Mouse (Mus musculus) kidney, postnatal 0 days (tissue): ENCODE measurements around the gene Pir. TPM values are rescaled to one million over a fixed set of nuclear protein-coding genes. Genes with fewer than 3 reads are reported as not detected.

Source experiments
- ATAC-seq: fragments of 200-750 bp; cut with Nextera tagmentation; replicated peaks from 2 replicates; pipeline ENCODE4 v1.8.0; 2017; ENCODE audit warnings: low read depth, moderate number of reproducible peaks, moderate TSS enrichment, moderate library complexity; ENCODE audit not compliant: low FRiP score
- DNase-seq: peaks from one replicate; pipeline ENCODE4 v3.0.0-alpha.2; 2016; ENCODE audit warnings: low spot score
- H3K27ac ChIP-seq: fragments of 300-500 bp; sonication (generic); 2 replicates; pipeline ENCODE4 v1.5.1; 2014; ENCODE audit warnings: mild to moderate bottlenecking
- H3K27me3 ChIP-seq: fragments of 300-500 bp; sonication (generic); 2 replicates; pipeline ENCODE4 v1.6.1; 2014; ENCODE audit warnings: low read length, mixed read lengths; ENCODE audit not compliant: insufficient read depth
- H3K36me3 ChIP-seq: fragments of 300-500 bp; sonication (generic); 2 replicates; pipeline ENCODE4 v1.6.1; 2014; ENCODE audit warnings: low read length, mixed read lengths; ENCODE audit not compliant: insufficient read depth
- H3K4me1 ChIP-seq: fragments of 300-500 bp; sonication (generic); replicated peaks from 2 replicates; pipeline ENCODE4 v1.6.1; 2014; ENCODE audit warnings: antibody characterized with exemption, low read length, mixed read lengths; ENCODE audit not compliant: insufficient read depth
- H3K4me2 ChIP-seq: fragments of 300-500 bp; sonication (generic); 2 replicates; pipeline ENCODE4 v1.6.1; 2014; ENCODE audit warnings: mild to moderate bottlenecking, low read length, moderate library complexity, mixed read lengths
- H3K4me3 ChIP-seq: fragments of 300-500 bp; sonication (generic); replicated peaks from 2 replicates; pipeline ENCODE4 v1.5.1; 2014; ENCODE audit warnings: low read depth, low read length
- H3K9ac ChIP-seq: fragments of 300-500 bp; sonication (generic); 2 replicates; pipeline ENCODE4 v1.6.1; 2014; ENCODE audit warnings: low read depth, low read length
- H3K9me3 ChIP-seq: fragments of 300-500 bp; sonication (generic); replicated peaks from 2 replicates; pipeline ENCODE4 v1.6.1; 2016; ENCODE audit warnings: low read length, inconsistent platforms, mixed read lengths
- CTCF ChIP-seq: IDR thresholded peaks from 2 replicates; pipeline ENCODE4 v1.5.1; 2016; ENCODE audit warnings: antibody characterized with exemption, low read depth, mild to moderate bottlenecking, moderate library complexity
- WGBS: fragments of 180-500 bp; shearing (Covaris S2); extraction: QIAGEN DNeasy Blood & Tissue Kit; methylation state at CpG from one replicate; pipeline ENCODE4 v1.1.7; 2014; 5-methylcytosine and 5-hydroxymethylcytosine counted together
- polyA plus RNA-seq: library from polyadenylated mRNA; unstranded; fragments of >200 nt; fragmentation: Nextera tagmentation; extraction: Ambion mirVana; gene quantifications from 2 replicates; pipeline ENCODE4 v1.2.1, GENCODE M21; 2015

Pir gene
- polyA plus RNA-seq, 1 experiment from 2014 or later, result 10.6 TPM

- TF ChIP-seq CTCF, result no peak
- WGBS, result 59% methylated on average over 4 of the region's 4 CpGs
- ATAC-seq, result no peak
- Histone ChIP-seq H3K9ac (no peak overlapping the region), H3K4me3 (no peak overlapping the region), H3K36me3 (no peaks in the 10 kb centered on the region), H3K9me3 (no peaks in the 10 kb centered on the region), H3K27me3 (no peaks in the 10 kb centered on the region), H3K27ac (no peak overlapping the region), H3K4me1 (no peaks in the 10 kb centered on the region), H3K4me2 (no peak overlapping the region)
- DNase-seq, result no peak
These were observed 54.3 kb downstream of the Pir start for GRCm38 (mm10) chrX:164323391-164323913.

- DNase-seq (no peak), ATAC-seq (no peak)
- H3K9me3 ChIP-seq, result no peaks in the 10 kb centered on the region
- H3K4me3 ChIP-seq, result no peak overlapping the region
- TF ChIP-seq CTCF, result no peak
- 78% methylated on average over 2 of the region's 2 CpGs for WGBS
- no peaks in the 10 kb centered on the region for H3K27me3 ChIP-seq
- no peaks in the 10 kb centered on the region for H3K4me1 ChIP-seq
- H3K4me2 ChIP-seq, result no peak overlapping the region
- no peak overlapping the region for H3K9ac ChIP-seq
- no peak overlapping the region for H3K27ac ChIP-seq
- H3K36me3 ChIP-seq, result no peaks in the 10 kb centered on the region
These were observed 61.2 kb downstream of the Pir start for GRCm38 (mm10) chrX:164330351-164330750.

DNA sequence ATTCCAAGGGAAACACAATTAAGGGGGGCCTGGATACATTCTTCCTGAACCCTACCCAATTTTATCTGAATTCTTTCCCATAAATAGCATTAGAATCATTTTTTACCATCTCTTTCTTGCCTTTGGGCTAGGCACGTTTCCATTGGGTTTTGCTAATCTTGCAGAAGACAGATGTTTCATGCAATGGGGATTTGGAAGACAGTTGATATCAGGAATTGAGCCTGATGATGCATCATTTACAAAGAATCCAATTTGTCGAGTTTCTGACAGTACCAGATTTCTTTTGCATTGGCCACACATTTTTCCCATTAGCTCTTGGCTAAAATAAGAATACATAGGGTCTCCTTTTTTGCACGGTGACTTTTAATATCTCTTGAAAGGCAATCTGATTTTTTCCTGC, 61.6 kb downstream of the Pir start:
- Histone ChIP-seq H3K27me3 (no peaks in the 10 kb centered on the region), H3K27ac (no peak overlapping the region), H3K4me2 (no peak overlapping the region), H3K4me1 (no peaks in the 10 kb centered on the region), H3K4me3 (no peak overlapping the region), H3K9ac (no peak overlapping the region), H3K9me3 (no peaks in the 10 kb centered on the region), H3K36me3 (no peaks in the 10 kb centered on the region)
- ATAC-seq (no peak), DNase-seq (no peak)
- TF ChIP-seq CTCF, result no peak
- WGBS, result 73% methylated on average over 3 of the region's 3 CpGs

- no peak overlapping the region for H3K27ac ChIP-seq
These were observed 69.4 kb downstream of the Pir start for GRCm38 (mm10) chrX:164338591-164338990.

DNA sequence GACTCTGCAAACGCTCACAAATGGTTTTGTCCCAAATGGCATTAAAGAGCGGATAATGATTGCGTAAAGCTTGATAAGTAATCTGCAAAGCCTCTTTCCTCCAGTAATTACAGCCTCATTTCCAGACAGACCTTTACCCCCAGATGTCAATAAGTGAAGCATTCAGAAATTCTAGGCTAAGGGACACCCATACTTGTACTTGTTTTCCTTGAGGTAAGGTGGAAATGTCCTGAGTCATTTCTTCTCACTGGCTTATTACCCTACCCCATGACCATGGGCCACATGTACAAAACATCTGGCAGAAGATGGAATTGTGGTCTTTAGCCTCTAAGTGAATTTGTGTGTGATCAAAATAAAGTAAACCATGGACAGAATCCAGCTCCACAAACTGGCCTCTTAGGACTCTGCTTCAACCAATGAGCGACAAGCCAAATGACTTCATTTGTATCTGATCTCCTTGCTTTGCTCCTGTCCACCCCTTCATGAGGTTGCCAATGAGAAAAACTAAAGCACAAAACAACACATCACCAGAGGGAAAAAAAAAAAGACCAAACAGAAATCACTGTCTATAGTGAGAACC, 76.3 kb downstream of the Pir start:
- WGBS, result 89% methylated on average over 4 of the region's 4 CpGs
- no peak for DNase-seq
- no peak for TF ChIP-seq CTCF

More at GRCm38 (mm10) chrX:164338591-164338990, 69.4 kb downstream of the Pir start:
- TF ChIP-seq CTCF, result no peak
- Histone ChIP-seq H3K9ac (no peak overlapping the region), H3K4me2 (no peak overlapping the region), H3K36me3 (no peaks in the 10 kb centered on the region), H3K9me3 (no peaks in the 10 kb centered on the region), H3K27me3 (no peaks in the 10 kb centered on the region), H3K4me1 (no peaks in the 10 kb centered on the region), H3K4me3 (no peak overlapping the region)
- ATAC-seq (no peak), DNase-seq (peak; percentile 50)
- 73% methylated on average over 4 of the region's 4 CpGs for WGBS

GRCm38 (mm10) chrX:164348937-164349336, 79.8 kb downstream of the Pir start:
- H3K9me3 ChIP-seq, result no peaks in the 10 kb centered on the region
- H3K27me3 ChIP-seq, result no peaks in the 10 kb centered on the region
- WGBS, result 72% methylated on average over 3 of the region's 3 CpGs
- no peak for ATAC-seq
- H3K4me2 ChIP-seq, result no peak overlapping the region
- no peak overlapping the region for H3K27ac ChIP-seq
- no peak overlapping the region for H3K9ac ChIP-seq
- DNase-seq, result no peak
- TF ChIP-seq CTCF, result no peak
- H3K4me3 ChIP-seq, result no peak overlapping the region
- no peaks in the 10 kb centered on the region for H3K4me1 ChIP-seq
- H3K36me3 ChIP-seq, result no peaks in the 10 kb centered on the region

More for the DNA sequence above, 76.3 kb downstream of the Pir start:
- H3K27ac ChIP-seq, result no peak overlapping the region
- no peaks in the 10 kb centered on the region for H3K27me3 ChIP-seq
- no peak for ATAC-seq
- no peak overlapping the region for H3K4me3 ChIP-seq
- H3K4me2 ChIP-seq, result no peak overlapping the region
- no peaks in the 10 kb centered on the region for H3K4me1 ChIP-seq
- H3K9me3 ChIP-seq, result no peaks in the 10 kb centered on the region
- no peak overlapping the region for H3K9ac ChIP-seq
- H3K36me3 ChIP-seq, result no peaks in the 10 kb centered on the region
